Mouse (Mus musculus): ENCODE measurements around the gene Msantd2.

Gene Msantd2

DNA sequence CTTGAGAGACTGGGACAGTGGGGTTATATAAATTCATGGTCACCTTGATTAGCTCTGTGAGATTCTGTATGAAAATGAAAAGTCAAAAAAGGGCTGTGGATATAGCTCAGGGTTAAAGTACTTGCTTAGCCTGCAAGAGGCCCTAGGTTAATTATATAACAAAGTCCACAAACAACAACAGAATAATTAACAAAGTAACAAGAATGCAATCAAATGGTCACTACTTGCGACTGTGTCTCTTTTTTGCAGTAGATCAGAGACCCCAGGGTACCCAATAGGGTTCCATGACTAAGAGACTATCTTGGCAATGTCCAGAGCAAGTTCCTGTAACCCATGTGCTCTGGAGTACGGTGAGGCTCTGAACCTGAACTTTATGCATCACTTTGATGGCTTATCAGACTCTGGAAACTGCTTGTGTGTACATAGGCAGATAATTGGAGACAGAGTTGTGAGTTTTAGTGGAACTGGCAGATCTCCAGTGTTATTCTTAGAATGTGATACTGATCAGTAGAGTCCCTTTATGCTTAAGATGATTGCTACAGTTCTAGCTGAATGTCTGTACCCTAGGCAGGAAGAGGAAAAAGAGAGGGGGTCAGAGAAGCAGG is 80.2 kb downstream of the Msantd2 start:
- DNase-seq (ENCODE audit: low read depth, low spot score) = no peak

DNA sequence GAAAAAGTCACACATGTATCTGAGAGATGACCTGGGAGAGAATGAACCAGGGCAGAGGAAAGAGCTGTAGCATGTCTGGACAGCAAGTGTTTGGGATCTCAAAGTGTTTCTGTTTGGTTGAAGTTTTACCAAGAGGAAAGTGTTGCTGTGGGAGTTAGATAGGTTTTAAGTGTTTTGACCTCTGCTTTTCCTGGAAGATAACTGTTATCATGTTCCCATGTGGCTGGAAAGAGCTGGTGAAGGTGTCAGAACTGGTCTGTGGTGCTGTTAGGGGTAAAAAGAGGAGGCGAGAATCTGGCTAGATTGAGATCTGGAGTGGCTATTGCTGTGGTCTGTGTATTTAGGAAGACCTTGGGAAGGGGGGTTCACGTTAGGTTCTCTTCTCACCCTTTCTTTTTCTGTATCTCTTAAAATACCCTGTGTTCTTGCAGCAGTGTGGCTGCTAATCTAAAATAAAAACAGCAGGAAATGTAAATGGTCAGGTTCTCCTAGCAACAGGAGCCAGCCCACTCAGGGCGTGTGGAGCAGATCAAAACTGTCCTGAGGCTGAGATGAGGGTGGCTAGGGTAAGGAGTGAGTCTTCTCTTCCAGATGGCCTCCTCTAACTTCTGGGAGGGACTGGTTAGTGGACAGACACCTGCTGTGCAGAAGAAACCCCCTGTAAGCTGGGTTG is 83.2 kb downstream of the Msantd2 start:
- DNase-seq (ENCODE audit: low read depth, low spot score) = no peak
